Mouse (Mus musculus): ENCODE data around the gene Syne1.

- TF ChIP-seq EP300 (IDR thresholded peaks at IDR 0.05) (no peak), CTCF (IDR thresholded peaks at IDR 0.05) (no peak)
Observed at GRCm38 (mm10) chr10:5008795-5009366, 542.4 kb downstream of the Syne1 start.
